Mouse (Mus musculus): Measurements from ENCODE around the gene Tgfbrap1.
"Not testable (repeated sequence)": the region's sequence is repeated elsewhere in the genome, so short reads cannot be mapped to it uniquely, and the experiment has no call there.

The Tgfbrap1 gene

DNA sequence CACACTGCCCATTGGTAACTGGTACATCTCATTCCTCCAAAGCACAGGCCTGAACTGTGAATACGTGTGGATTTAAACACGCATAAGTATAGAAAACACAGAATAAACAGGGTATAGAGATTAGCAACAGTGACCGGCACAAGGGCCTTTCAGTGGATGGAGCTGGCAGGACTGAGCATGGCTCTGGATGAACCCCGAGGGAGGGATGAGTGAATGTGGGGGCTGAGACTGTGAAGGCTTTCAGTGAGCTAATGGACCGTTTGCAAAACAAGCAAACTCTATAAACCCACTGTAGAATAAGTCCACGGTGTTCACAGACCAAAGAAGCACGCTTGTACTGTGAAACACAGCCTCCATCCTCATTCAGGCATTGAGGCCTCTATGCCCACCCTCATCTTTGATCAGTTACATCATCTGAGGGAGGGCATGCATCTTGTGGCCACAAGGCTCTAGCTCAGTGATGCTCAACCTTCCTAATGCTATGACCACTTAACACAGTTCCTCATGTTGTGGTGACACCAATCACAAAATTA is 83.2 kb downstream of the Tgfbrap1 start:
- DNase-seq (ENCODE audit: low spot score): not testable (repeated sequence)

GRCm38 (mm10) chr1:43010461-43010860 is 88.0 kb downstream of the Tgfbrap1 start:
- no peak for DNase-seq (ENCODE audit: low spot score)

DNA sequence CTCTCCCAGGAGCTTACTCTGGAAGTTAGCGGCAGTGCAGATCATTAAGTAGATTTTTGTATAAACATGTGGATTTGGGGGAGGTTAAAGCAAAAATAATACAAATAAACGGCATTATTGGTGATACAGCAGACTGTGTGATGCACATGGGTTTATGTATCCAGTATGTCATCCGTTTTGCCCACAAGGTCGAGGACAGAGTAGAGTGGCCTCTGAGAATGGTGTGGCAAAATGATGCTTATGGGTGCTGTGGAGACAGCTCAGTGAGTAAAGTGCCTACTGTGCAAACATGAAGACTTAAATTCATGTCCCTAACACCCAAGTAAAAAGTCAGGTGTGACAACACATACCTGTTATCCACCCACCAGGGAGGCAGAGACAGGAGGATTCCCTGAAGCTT is 91.9 kb downstream of the Tgfbrap1 start:
- DNase-seq (ENCODE audit: low spot score): no peak

DNA sequence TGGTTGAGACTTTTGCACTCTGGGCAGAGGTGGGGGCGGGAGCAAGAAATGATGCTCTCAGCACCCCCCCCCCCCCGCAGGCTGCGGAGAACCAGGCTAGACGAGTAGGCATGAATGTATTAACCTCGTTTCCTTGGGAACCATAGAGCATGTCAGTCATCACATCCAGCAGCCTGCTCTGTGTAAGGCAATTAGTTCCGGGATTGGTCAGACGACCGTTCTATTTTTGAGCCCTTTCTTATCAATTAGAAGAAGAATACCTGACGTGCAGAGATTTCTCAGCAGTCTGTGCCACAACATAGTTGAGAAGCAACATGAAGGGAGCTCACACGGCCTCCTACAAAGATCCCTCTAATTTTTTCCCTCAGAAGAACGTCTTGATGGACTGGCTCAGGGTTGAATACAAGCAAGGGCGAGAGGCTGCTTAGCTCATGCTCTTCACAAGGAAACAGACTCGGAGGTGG is 92.4 kb downstream of the Tgfbrap1 start:
- DNase-seq (ENCODE audit: low spot score): no peak
